Mouse (Mus musculus) neutrophil, adult 83 days (primary cell): Measurements from ENCODE around the gene Dtymk. TPM values are rescaled to one million over a fixed set of nuclear protein-coding genes. Genes with fewer than 3 reads are reported as not detected.

Experiments used
- total RNA-seq, 2 experiments: library from RNA; stranded (reverse); gene quantifications; one replicate each; pipeline ENCODE4 v1.2.4; 2023

Dtymk gene
- total RNA-seq, result 10 to 100 TPM; 58.5 to 63.6 TPM

DNA sequence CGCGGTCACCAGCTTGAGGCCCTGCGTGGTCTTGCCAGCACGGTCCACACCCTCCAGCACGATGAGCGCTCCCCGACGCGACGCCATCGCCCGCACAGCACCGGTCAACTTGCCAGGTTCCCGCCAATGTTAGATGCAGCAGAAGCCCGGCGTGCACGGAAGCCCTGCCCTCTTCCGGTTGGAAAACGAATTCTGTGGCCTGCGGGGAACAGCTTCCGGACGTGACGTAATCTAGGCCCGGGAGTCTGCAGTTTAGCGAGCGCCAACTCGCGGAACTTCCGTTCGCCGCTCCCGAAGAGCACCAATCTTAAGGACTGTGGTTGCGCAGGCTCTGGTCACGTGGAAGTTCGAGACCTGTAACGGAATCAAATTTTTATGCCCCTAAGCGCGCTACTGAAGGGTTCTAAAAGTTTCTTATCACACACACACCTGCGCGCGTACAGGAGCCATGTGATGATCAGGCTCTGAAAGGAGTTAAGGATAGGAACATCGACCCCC lies at the start of gene Dtymk:
Gene Dtymk, minus strand, starts transcription at position 194 of the 498 bp plus-strand sequence.

DNA sequence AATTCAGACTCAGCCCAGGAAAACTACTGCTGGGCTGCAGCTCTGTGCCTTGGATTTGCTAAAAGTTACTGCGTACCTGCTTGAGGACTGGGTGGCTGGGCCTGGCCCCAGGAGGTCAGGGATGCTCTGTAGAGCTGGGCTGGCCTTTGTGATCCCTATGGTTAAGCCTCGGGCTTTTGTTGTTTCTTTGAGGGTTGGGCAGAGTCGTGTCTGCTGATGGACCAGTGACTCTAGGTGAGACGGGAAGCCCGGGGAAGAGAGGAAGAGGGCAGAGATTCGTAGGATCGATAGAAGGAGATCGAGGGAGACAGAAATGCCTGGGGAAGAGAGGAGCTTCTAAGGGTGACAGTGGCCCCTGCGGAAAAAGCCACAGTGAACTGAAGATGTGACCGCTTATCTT lies 22.9 kb upstream of the Dtymk start, which contains the start of gene D2hgdh:
Gene D2hgdh, plus strand, starts transcription at position 301 of the 400 bp plus-strand sequence.

DNA sequence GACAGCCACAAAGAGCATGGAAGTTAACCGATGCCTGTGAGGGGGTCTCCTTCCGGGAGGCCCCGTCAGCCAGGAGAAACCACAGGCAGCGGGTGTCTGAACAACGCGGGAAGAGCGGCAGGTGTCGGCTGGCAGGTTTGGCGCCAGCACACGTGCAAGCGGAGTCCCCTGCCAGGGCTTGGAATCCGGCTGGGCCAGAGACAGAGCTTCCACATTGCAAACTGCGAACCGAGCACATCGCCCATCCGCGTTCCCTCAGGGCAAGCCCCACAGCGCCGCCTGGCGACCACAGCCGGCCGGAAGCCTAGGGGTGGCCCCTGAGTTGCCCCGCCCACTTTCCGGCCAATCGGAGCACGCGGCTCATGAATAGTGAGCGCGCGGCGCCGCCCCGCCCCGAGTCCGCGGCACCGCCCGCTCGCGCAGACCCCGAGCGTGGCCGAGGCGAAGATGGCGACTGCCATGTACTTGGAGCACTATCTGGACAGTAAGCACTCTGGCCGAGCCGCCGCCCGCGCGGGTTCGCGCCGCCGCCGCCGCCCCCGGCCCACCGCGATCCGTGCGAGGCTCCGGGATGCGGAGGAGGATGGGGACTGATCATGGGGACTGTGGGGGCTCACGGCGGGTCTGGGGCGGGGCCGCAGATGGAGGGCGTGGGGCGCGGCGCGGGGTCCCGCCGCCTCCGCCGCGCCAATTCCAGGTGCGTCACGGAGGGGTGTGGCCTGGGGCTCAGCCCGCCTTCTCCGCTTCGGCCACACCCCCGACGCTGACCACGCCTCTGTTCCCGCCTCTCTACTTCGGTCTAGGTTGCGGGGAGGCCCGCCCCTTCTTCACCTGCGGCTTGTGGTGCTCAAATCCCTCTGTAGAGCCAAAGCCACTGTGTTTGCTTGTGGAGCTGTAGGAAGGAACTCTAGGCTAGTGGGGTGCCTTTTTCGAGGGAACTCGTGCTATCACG lies 2.1 kb upstream of the Dtymk start, which contains the start of gene Ing5:
Gene Ing5, plus strand, starts transcription at position 410 of the 952 bp plus-strand sequence.

DNA sequence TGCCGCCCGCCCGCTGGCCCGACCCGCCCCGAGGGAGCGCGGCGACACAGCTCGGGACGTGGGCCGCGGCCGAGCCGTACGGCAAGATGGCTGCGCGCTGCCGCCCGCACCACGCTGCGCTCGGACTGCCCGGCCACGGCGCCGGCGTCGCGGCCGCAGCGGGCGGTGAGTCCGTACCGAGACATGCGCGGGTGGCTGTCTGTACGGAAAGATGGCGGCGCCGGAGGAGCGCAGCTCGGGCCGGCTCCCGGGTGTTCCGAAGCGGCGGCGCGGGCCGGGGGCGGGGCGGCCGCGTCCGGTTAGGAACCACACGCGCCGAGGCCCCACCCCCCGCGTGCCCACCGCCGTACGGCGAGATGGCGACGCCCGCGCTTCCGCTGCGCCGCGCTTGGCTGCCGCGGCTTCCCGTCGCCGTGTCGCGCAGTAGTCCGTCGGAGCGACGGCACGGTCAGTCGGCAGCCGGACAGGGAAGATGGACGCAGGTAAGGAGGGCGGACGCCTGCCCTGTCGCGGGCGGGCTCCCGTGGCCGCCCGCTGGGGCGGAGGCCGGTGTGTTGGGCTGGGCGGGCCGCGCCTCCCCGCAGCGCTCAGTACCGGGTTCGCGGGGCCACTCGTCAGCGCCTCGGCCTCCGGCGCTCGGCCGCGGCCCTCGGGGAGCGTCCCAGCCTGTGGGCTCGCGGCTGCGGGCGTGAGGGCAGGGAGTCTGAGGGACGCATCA lies 47.0 kb downstream of the Dtymk start, which contains the start of gene Thap4:
Gene Thap4, minus strand, starts transcription at position 292 of the 718 bp plus-strand sequence.

DNA sequence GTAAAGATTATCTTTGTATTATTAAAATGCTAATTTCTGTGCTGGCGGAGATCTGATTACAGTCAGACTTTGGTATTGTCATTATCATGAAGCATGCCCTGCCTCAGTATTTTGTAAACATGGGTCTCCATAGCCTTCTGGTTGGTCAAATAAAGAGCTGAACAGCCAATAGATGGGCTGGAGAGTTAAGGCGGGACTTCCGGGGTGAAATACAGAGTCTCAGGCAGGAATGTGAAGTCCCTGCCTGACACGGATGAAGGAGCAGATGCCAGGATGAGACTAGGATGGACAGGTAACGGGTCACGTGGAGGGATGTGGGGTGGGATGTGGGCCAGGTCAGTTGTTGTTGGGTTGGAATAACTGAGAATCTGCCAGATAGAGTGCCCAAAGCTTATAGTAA lies 50.4 kb downstream of the Dtymk start, which contains the start of gene Atg4b:
Gene Atg4b, plus strand, starts transcription at position 211 of the 400 bp plus-strand sequence.

Other genes starting within 250 kb of the Dtymk start
- 10 to 100 TPM; 43.5 to 45.4 TPM for gene Stk25, start 143.3 kb downstream of the Dtymk start, total RNA-seq
- gene Bok, start 116.3 kb downstream of the Dtymk start, total RNA-seq, result not detected
- 10 to 100 TPM; 62.3 to 66.9 TPM for gene Atg4b, start 50.4 kb downstream of the Dtymk start, total RNA-seq
- gene Thap4, start 47.1 kb downstream of the Dtymk start, total RNA-seq, result 10 to 100 TPM; 24.2 to 29.2 TPM
- 10 to 100 TPM; 20.7 to 22.5 TPM for gene Ing5, start 2.0 kb upstream of the Dtymk start, total RNA-seq
- 10 to 100 TPM; 16.6 to 24.6 TPM for gene D2hgdh, start 23.0 kb upstream of the Dtymk start, total RNA-seq
- not detected for gene Gal3st2, start 59.4 kb upstream of the Dtymk start, total RNA-seq
- gene Gal3st2b, start 116.4 kb upstream of the Dtymk start, total RNA-seq, result under 1 TPM in 1 of 2 experiments, not detected in 1; 0.24 TPM
- gene Gal3st2c, start 188.6 kb upstream of the Dtymk start, total RNA-seq, result not detected
- gene Neu4, start 218.5 kb upstream of the Dtymk start, total RNA-seq, result not detected